Mouse (Mus musculus): ENCODE measurements at regions not wholly inside any gene's neighbourhood (a gene's known extent, or its start where the extent isn't known, plus 50 kb on each side); places are given as distances from the start of the nearest gene placed in this dataset.

- DNase-seq (ENCODE audit: low spot score): no peak
Observed at GRCm38 (mm10) chr1:14513662-14514061, 1579.5 kb downstream of the 4930444P10Rik start.

- DNase-seq (ENCODE audit: low spot score): no peak
Observed at GRCm38 (mm10) chr1:14512481-14513285, 1580.4 kb downstream of the 4930444P10Rik start.

- DNase-seq (ENCODE audit: low spot score): peak; percentile 41
Observed at GRCm38 (mm10) chr1:14506831-14507690, 1586.1 kb downstream of the 4930444P10Rik start.

GRCm38 (mm10) chr1:14506201-14506830, 1586.8 kb downstream of the 4930444P10Rik start:
- peak; percentile 47 for DNase-seq (ENCODE audit: low spot score)

- DNase-seq (ENCODE audit: low spot score): no peak
Observed at GRCm38 (mm10) chr1:14505741-14506140, 1587.4 kb downstream of the 4930444P10Rik start.

- no peak for DNase-seq (ENCODE audit: low spot score)
Observed at GRCm38 (mm10) chr1:14504767-14505343, 1588.3 kb downstream of the 4930444P10Rik start.

GRCm38 (mm10) chr1:14503881-14504742, 1589.0 kb downstream of the 4930444P10Rik start:
- no peak for DNase-seq (ENCODE audit: low spot score)

GRCm38 (mm10) chr1:14503193-14503800, 1589.8 kb downstream of the 4930444P10Rik start:
- DNase-seq (ENCODE audit: low spot score): no peak

- DNase-seq (ENCODE audit: low spot score): no peak
Observed at GRCm38 (mm10) chr1:14499105-14499504, 1594.0 kb downstream of the 4930444P10Rik start.

GRCm38 (mm10) chr1:14490026-14490425, 1603.1 kb downstream of the 4930444P10Rik start:
- DNase-seq (ENCODE audit: low spot score): no peak

GRCm38 (mm10) chr1:14487708-14488127, 1605.4 kb downstream of the 4930444P10Rik start:
- DNase-seq (ENCODE audit: low spot score): no peak

GRCm38 (mm10) chr1:14485746-14486145, 1607.4 kb downstream of the 4930444P10Rik start:
- no peak for DNase-seq (ENCODE audit: low spot score)

GRCm38 (mm10) chr1:14484121-14484916, 1608.8 kb downstream of the 4930444P10Rik start:
- no peak for DNase-seq (ENCODE audit: low spot score)

GRCm38 (mm10) chr1:14472294-14472693, 1620.8 kb downstream of the 4930444P10Rik start:
- DNase-seq (ENCODE audit: low spot score): no peak

GRCm38 (mm10) chr1:14471551-14471950, 1621.6 kb downstream of the 4930444P10Rik start:
- no peak for DNase-seq (ENCODE audit: low spot score)

- DNase-seq (ENCODE audit: low spot score): no peak
Observed at GRCm38 (mm10) chr1:14464788-14465482, 1628.2 kb downstream of the 4930444P10Rik start.

- DNase-seq (ENCODE audit: low spot score): no peak
Observed at GRCm38 (mm10) chr1:14462496-14462895, 1630.6 kb downstream of the 4930444P10Rik start.

GRCm38 (mm10) chr1:14460811-14461210, 1632.3 kb downstream of the 4930444P10Rik start:
- DNase-seq (ENCODE audit: low spot score): no peak

GRCm38 (mm10) chr1:14429326-14429725, 1663.8 kb downstream of the 4930444P10Rik start:
- DNase-seq (ENCODE audit: low spot score): no peak

Data from testis, postnatal 10 days (tissue).